Mouse (Mus musculus) R1 (cell line): Measurements from ENCODE around the gene 1700024G13Rik.

Experiments used
- DNase-seq: peaks from one replicate; pipeline ENCODE4 v3.0.0-alpha.2; 2018; ENCODE audit warnings: low read depth, low spot score

The 1700024G13Rik gene

DNA sequence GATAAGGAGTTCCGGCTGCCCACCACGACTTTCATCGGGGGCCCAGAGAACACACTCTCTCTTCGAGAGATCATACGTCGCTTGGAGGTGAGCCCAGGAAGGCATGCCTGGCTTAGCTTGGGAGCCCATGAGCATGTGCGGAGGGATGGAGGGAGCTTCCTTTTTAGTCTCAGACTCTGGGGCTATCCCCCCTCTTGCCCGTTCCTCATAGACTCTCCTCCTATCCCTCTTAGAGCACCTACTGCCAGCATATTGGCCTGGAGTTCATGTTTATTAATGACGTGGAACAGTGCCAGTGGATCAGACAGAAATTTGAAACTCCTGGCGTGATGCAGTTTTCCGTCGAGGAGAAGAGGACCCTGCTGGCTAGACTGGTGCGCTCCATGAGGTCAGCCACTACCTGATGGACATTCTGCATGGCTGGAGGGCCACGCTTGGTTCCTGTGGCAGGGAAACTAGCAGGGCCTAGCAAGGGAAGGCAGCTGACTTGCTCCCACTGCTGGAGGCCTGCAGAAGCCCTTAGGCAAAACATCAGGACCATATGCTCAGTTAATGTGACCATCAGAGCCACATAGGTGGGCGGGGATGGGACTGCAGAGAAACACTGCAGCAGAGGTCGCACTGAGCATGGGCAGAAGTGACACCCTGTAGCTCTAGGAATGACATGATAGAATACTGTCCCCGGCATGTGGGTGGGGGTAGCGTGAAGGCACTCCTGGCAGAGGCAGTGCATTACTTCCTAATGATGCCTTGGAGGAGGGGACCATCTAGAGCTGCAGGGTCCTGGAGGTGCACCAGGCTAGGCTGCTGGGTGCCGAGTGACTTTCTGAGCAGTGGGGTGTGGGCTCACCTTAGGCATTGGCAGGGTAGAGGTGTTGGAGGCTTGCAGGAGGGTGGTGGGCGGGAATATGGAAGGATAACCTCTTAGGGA, 55.4 kb downstream of the 1700024G13Rik start:
- no peak for DNase-seq

DNA sequence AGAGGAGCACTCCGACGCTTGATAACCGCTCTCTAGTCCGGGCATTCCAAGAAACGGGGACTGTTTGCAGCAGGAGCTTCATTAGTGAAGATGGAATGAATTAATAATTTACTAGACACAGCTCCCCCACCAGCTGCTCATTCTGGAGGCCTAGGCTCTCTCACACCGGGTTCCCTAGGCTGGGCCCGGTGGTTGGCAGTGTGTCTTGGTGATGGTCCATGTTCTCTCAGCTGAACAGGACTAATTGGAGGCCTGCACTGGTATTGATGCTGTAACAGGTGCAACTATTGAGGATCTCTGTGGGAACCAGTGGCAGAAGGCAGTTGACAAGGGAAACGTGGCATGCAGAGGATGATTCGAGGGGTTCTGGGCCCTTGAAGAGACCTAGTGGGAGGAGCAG, 60.8 kb downstream of the 1700024G13Rik start:
- no peak for DNase-seq
